Mouse (Mus musculus) liver, embryonic 14.5 days (tissue): ENCODE data around the gene Josd1. TPM values are rescaled to one million over a fixed set of nuclear protein-coding genes. Genes with fewer than 3 reads are reported as not detected.
"Not testable (repeated sequence)": the region's sequence is repeated elsewhere in the genome, so short reads cannot be mapped to it uniquely, and the experiment has no call there.

Experiments
- ATAC-seq: fragments of 200-750 bp; cut with Nextera tagmentation; 2 replicates; pipeline ENCODE4 v1.8.0; 2017; ENCODE audit warnings: moderate number of reproducible peaks, mild to moderate bottlenecking, moderate library complexity; ENCODE audit not compliant: insufficient read depth
- DNase-seq, 3 experiments: peaks; one replicate each; pipeline ENCODE4 v3.0.0-alpha.2; 2012 to 2013; ENCODE audit warnings: low read depth in 3 of 3, low spot score in 3 of 3
- H3K27ac ChIP-seq: fragments of 300-500 bp; sonication (generic); 2 replicates; pipeline ENCODE4 v1.5.1; 2014; ENCODE audit warnings: moderate library complexity, mild to moderate bottlenecking, control low read depth, inconsistent platforms
- H3K27me3 ChIP-seq: fragments of 300-500 bp; sonication (generic); 2 replicates; pipeline ENCODE4 v1.6.1; 2014; ENCODE audit warnings: mild to moderate bottlenecking, low read length, moderate library complexity; ENCODE audit not compliant: control insufficient read depth, insufficient read depth
- H3K36me3 ChIP-seq: fragments of 300-500 bp; sonication (generic); replicated peaks from 2 replicates; pipeline ENCODE4 v1.6.1; 2014; ENCODE audit warnings: low read depth; ENCODE audit not compliant: control insufficient read depth, insufficient read depth
- H3K4me1 ChIP-seq, 2 experiments: fragments of 200-500 bp in 1 of 2; fragments of 300-500 bp in 1 of 2; sonication (generic) in 1 of 2; replicated peaks; 2 replicates each; pipeline ENCODE4 v1.6.1; 2012 to 2014; ENCODE audit warnings: antibody characterized with exemption in 1 of 2, inconsistent platforms in 1 of 2, low read length in 1 of 2; ENCODE audit not compliant: control insufficient read depth in 2 of 2, insufficient read depth in 2 of 2
- H3K4me2 ChIP-seq: fragments of 300-500 bp; sonication (generic); 2 replicates; pipeline ENCODE4 v1.6.1; 2014; ENCODE audit warnings: low read depth, mild to moderate bottlenecking, control low read depth, moderate library complexity
- H3K4me3 ChIP-seq, 2 experiments: fragments of 200-500 bp in 1 of 2; fragments of 300-500 bp in 1 of 2; sonication (generic) in 1 of 2; 2 replicates each; pipeline ENCODE4 v1.5.1; 2012 to 2014; ENCODE audit warnings: low read depth in 2 of 2, low read length in 2 of 2, mild to moderate bottlenecking in 2 of 2, control low read depth in 1 of 2, inconsistent platforms in 1 of 2, moderate library complexity in 1 of 2; ENCODE audit not compliant: insufficient read depth in 1 of 2
- H3K9ac ChIP-seq: fragments of 300-500 bp; sonication (generic); replicated peaks from 2 replicates; pipeline ENCODE4 v1.6.1; 2014; ENCODE audit warnings: mild to moderate bottlenecking, control low read depth, moderate library complexity
- H3K9me3 ChIP-seq: fragments of 300-500 bp; sonication (generic); 2 replicates; pipeline ENCODE4 v1.6.1; 2016; ENCODE audit warnings: low read length, mixed read lengths; ENCODE audit not compliant: control insufficient read depth
- CTCF ChIP-seq: IDR thresholded peaks from 2 replicates; pipeline ENCODE4 v1.5.1; 2016; ENCODE audit warnings: antibody characterized with exemption, low read depth, control low read depth
- EP300 ChIP-seq: IDR thresholded peaks from 2 replicates; pipeline ENCODE4 v1.6.1; 2016; ENCODE audit warnings: antibody characterized with exemption, low read depth
- WGBS: fragments of 180-500 bp; shearing (Covaris S2); extraction: QIAGEN DNeasy Blood & Tissue Kit; methylation state at CpG from one replicate; pipeline ENCODE4 v1.1.7; 2014; ENCODE audit not compliant: insufficient replicate concordance; 5-methylcytosine and 5-hydroxymethylcytosine counted together
- polyA plus RNA-seq, 2 experiments: library from polyadenylated mRNA; depleted of rRNA in 1 of 2; stranded (reverse) in 1 of 2; unstranded in 1 of 2; fragments of >200 nt; fragmentation: Nextera tagmentation in 1 of 2; extraction: Ambion mirVana in 1 of 2; gene quantifications; 2 replicates each; pipeline versions ENCODE4 v1.2.1 to v1.2.3; 2012 to 2014

The Josd1 gene
- polyA plus RNA-seq, 2 experiments, result 13.2 to 19.7 TPM

GRCm38 (mm10) chr15:79677936-79678335 lies 9.8 kb downstream of the Josd1 start:
- ATAC-seq (no peak), DNase-seq (no peak)
- TF ChIP-seq EP300, result no peak
- TF ChIP-seq CTCF, result no peak
- Histone ChIP-seq H3K9me3 (no peaks in the 10 kb centered on the region), H3K27ac (no peak overlapping the region), H3K27me3 (no peaks in the 10 kb centered on the region), H3K4me2 (no peak overlapping the region), H3K4me3 (no peak overlapping the region), H3K36me3 (peaks cover 44% of the 10 kb centered on the region), H3K9ac (no peak overlapping the region), H3K4me1 (peaks cover 17 to 18% of the 10 kb centered on the region in 2 experiments)
- WGBS, result 73% methylated on average over 2 of the region's 2 CpGs

- peaks cover 45% of the 10 kb centered on the region for H3K36me3 ChIP-seq
- ATAC-seq, result not testable (repeated sequence)
Observed at GRCm38 (mm10) chr15:79671828-79672348, 15.8 kb downstream of the Josd1 start.

GRCm38 (mm10) chr15:79670972-79671299 lies 16.8 kb downstream of the Josd1 start:
- peak overlapping the region; percentile 71 for H3K4me2 ChIP-seq
- peak overlapping the region; percentile 82 for H3K9ac ChIP-seq
- H3K9me3 ChIP-seq, result no peaks in the 10 kb centered on the region
- no peak for TF ChIP-seq CTCF
- TF ChIP-seq EP300, result no peak
- ATAC-seq (peak; percentile 66), DNase-seq (no peak)
- peaks cover 36% of the 10 kb centered on the region for H3K36me3 ChIP-seq
- peaks cover 6 to 10% of the 10 kb centered on the region in 2 experiments; a peak in 3 of 4 replicates for H3K4me1 ChIP-seq
- no peaks in the 10 kb centered on the region for H3K27me3 ChIP-seq
- H3K27ac ChIP-seq, result peak overlapping the region; percentile 53
- WGBS, result under 1% methylated on average over 37 of the region's 37 CpGs
- H3K4me3 ChIP-seq, result peak overlapping the region; percentile 75 to 88

More at GRCm38 (mm10) chr15:79671828-79672348, 15.8 kb downstream of the Josd1 start:
- peak overlapping the region; percentile 71 for H3K4me2 ChIP-seq
- peak overlapping the region; percentile 25 for H3K9ac ChIP-seq
- peak overlapping the region; percentile 67 to 88 for H3K4me3 ChIP-seq
- not testable (repeated sequence) for H3K27me3 ChIP-seq, DNase-seq, H3K4me1 ChIP-seq, H3K9me3 ChIP-seq, H3K27ac ChIP-seq
- 74% methylated on average over 11 of the region's 11 CpGs for WGBS

- Histone ChIP-seq H3K4me3 (peak within 1 kb of the TSS; percentile 75 to 88), H3K4me2 (peak within 1 kb of the TSS; percentile 71), H3K9me3 (no peaks in the 10 kb centered on the region), H3K9ac (peak within 1 kb of the TSS; percentile 82), H3K36me3 (peaks cover 32% of the 10 kb centered on the region), H3K4me1 (peaks cover 6 to 10% of the 10 kb centered on the region in 2 experiments; a peak in 3 of 4 replicates), H3K27me3 (no peaks in the 10 kb centered on the region), H3K27ac (peak within 1 kb of the TSS; percentile 53)
- DNase-seq (peak; percentile 82 to 83 (median 83)), ATAC-seq (peak; percentile 93)
- no peak for TF ChIP-seq EP300
- peak; percentile 81 for TF ChIP-seq CTCF
- 15% methylated on average over 33 of the region's 33 CpGs for WGBS
Observed at GRCm38 (mm10) chr15:79670249-79670971, 17.3 kb downstream of the Josd1 start, which contains the start of gene Tomm22. Gene Tomm22, plus strand, starts transcription at chr15:79670861.

GRCm38 (mm10) chr15:79669195-79669594 lies 18.5 kb downstream of the Josd1 start:
- Histone ChIP-seq H3K27ac (no peak overlapping the region), H3K36me3 (peaks cover 20% of the 10 kb centered on the region), H3K4me3 (no peak overlapping the region), H3K4me2 (no peak overlapping the region), H3K9me3 (no peaks in the 10 kb centered on the region), H3K27me3 (no peaks in the 10 kb centered on the region), H3K4me1 (peaks cover 6 to 10% of the 10 kb centered on the region in 2 experiments; a peak in 3 of 4 replicates), H3K9ac (no peak overlapping the region)
- DNase-seq (no peak), ATAC-seq (no peak)
- no peak for TF ChIP-seq EP300
- TF ChIP-seq CTCF, result peak; percentile 21; the same call in 1 of the 2 replicates
- WGBS, result 70% methylated on average over 10 of the region's 10 CpGs
